In the genomic region with DNA sequence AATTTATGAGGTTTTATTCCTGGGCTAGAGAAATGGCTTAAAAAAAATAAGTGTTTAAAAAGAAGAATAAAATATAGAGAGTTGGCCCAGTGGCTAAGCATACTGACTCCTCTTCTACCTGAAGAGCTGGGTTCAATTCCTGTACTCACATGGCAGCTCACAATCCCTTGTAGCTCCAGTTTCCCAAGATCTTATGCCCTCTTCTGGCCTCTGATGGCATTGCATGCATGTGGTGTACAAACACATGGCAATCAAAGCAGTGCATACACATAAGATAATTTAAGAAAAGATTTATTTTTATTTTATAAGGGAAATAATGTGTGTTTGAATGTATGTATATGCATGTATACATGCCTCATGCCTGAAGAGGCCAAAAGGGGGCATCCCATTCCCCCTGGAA, we compare ENCODE assay signal across 11 mouse cellular contexts.
A peak's percentile ranks its signal among the peaks of the same experiment; 100 is the strongest.
DNase-seq lines count a peak whose midpoint lies in the region; ATAC-seq and TF ChIP-seq lines count a peak whose summit lies in the region.
"Had no signal": no experiment of that assay in that cellular context is flagged by ENCODE, and none has a peak within 500 bp of the region (broad histone marks: within the 10 kb centered on the region; RNA-seq: fewer than 3 reads in every experiment).

No protein-coding gene starts in this region.

- H3K4me3 ChIP-seq in hindbrain, embryonic 13.5 days = no peak overlapping the region
- H3K4me3 ChIP-seq in hindbrain, embryonic 16.5 days (ENCODE audit: low read length) = no peak overlapping the region
- H3K4me3 ChIP-seq in liver, postnatal 0 days (ENCODE audit: low read depth, low read length) = no peak overlapping the region
- no peak overlapping the region for H3K4me3 ChIP-seq in midbrain, embryonic 10.5 days
- H3K4me3 ChIP-seq: hindbrain, embryonic 15.5 days; liver, embryonic 13.5 days had no signal

- no peaks in the 10 kb centered on the region for H3K27me3 ChIP-seq in hindbrain, embryonic 13.5 days
- H3K27me3 ChIP-seq in hindbrain, embryonic 16.5 days (replicated peaks; ENCODE audit: control insufficient read depth, insufficient read depth, low read length) = no peaks in the 10 kb centered on the region
- H3K27me3 ChIP-seq in liver, postnatal 0 days (ENCODE audit: insufficient read depth, low read length) = no peaks in the 10 kb centered on the region
- no peaks in the 10 kb centered on the region for H3K27me3 ChIP-seq in midbrain, embryonic 10.5 days (ENCODE audit: low read depth, poor library complexity, severe bottlenecking)
- H3K27me3 ChIP-seq: hindbrain, embryonic 15.5 days; liver, embryonic 13.5 days had no signal

- no peak for TF ChIP-seq EP300 in liver, postnatal 0 days (IDR thresholded peaks at IDR 0.05; ENCODE audit: low read depth)

- TF ChIP-seq CTCF in liver, postnatal 0 days (IDR thresholded peaks at IDR 0.05; ENCODE audit: low read depth) = peak; percentile 63

- peaks cover 24% of the 10 kb centered on the region for H3K4me1 ChIP-seq in hindbrain, embryonic 13.5 days (replicated peaks)
- H3K4me1 ChIP-seq in hindbrain, embryonic 16.5 days (ENCODE audit: control insufficient read depth, insufficient read depth, low read depth, low read length) = no peaks in the 10 kb centered on the region
- H3K4me1 ChIP-seq in liver, postnatal 0 days (ENCODE audit: insufficient read depth) = no peaks in the 10 kb centered on the region
- H3K4me1 ChIP-seq in midbrain, embryonic 10.5 days = peaks cover 37% of the 10 kb centered on the region
- H3K4me1 ChIP-seq: liver, embryonic 13.5 days had no signal

- H3K4me2 ChIP-seq in hindbrain, embryonic 13.5 days = no peak overlapping the region
- no peak overlapping the region for H3K4me2 ChIP-seq in hindbrain, embryonic 16.5 days (ENCODE audit: low read length)
- no peak overlapping the region for H3K4me2 ChIP-seq in liver, postnatal 0 days (ENCODE audit: low read depth, low read length)
- H3K4me2 ChIP-seq: hindbrain, embryonic 15.5 days; liver, embryonic 13.5 days had no signal

- ATAC-seq in hindbrain, embryonic 13.5 days (ENCODE audit: low FRiP score) = no peak
- ATAC-seq in hindbrain, embryonic 16.5 days = no peak
- no peak for ATAC-seq in liver, postnatal 0 days
- no peak for ATAC-seq in megakaryocyte, adult 5-6 weeks (ENCODE audit: poor library complexity, severe bottlenecking)
- ATAC-seq: forebrain, embryonic 14.5 days had no signal

- peaks cover 36% of the 10 kb centered on the region for H3K36me3 ChIP-seq in hindbrain, embryonic 13.5 days
- peaks cover 10% of the 10 kb centered on the region for H3K36me3 ChIP-seq in hindbrain, embryonic 16.5 days (ENCODE audit: control insufficient read depth, insufficient read depth, low read length)
- peaks cover 44% of the 10 kb centered on the region for H3K36me3 ChIP-seq in liver, postnatal 0 days (replicated peaks; ENCODE audit: insufficient read depth, low read length)
- H3K36me3 ChIP-seq in midbrain, embryonic 10.5 days = peaks cover 84% of the 10 kb centered on the region

- no peaks in the 10 kb centered on the region for H3K9me3 ChIP-seq in hindbrain, embryonic 13.5 days
- H3K9me3 ChIP-seq in hindbrain, embryonic 16.5 days (ENCODE audit: control insufficient read depth, low read length) = no peaks in the 10 kb centered on the region
- no peaks in the 10 kb centered on the region for H3K9me3 ChIP-seq in liver, postnatal 0 days (ENCODE audit: low read length)
- H3K9me3 ChIP-seq in midbrain, embryonic 10.5 days (replicated peaks) = 0 out of 2 replicates have a peak, but pooled peaks cover 3% of the 10 kb centered on the region
- H3K9me3 ChIP-seq: hindbrain, embryonic 15.5 days; liver, embryonic 13.5 days had no signal

- H3K9ac ChIP-seq in hindbrain, embryonic 13.5 days = no peak overlapping the region
- H3K9ac ChIP-seq in hindbrain, embryonic 16.5 days (ENCODE audit: low read depth, low read length) = no peak overlapping the region
- H3K9ac ChIP-seq in liver, postnatal 0 days (replicated peaks) = no peak overlapping the region
- H3K9ac ChIP-seq: hindbrain, embryonic 15.5 days; liver, embryonic 13.5 days had no signal

- 0 out of 2 replicates have a peak overlapping the region, but pooled peaks have one; percentile 52 for H3K27ac ChIP-seq in hindbrain, embryonic 13.5 days
- no peak overlapping the region for H3K27ac ChIP-seq in hindbrain, embryonic 16.5 days (ENCODE audit: low read depth, low read length)
- no peak overlapping the region for H3K27ac ChIP-seq in liver, postnatal 0 days (ENCODE audit: low read depth)
- H3K27ac ChIP-seq in midbrain, embryonic 10.5 days (replicated peaks) = no peak overlapping the region
- H3K27ac ChIP-seq: hindbrain, embryonic 15.5 days; liver, embryonic 13.5 days had no signal

- DNase-seq in A20 (ENCODE audit: low read depth, low spot score) (peak; percentile 51), NIH3T3 (ENCODE audit: low read depth) (peak; percentile 34)
- DNase-seq in liver, postnatal 0 days = peak; percentile 23
- DNase-seq in right cerebral cortex, postnatal 36 days (ENCODE audit: low spot score in 2 of 2) = no peak
- DNase-seq in midbrain, embryonic 10.5 days (ENCODE audit: low spot score) = no peak
- DNase-seq: liver, embryonic 13.5 days had no signal

Comparison
In these comparisons a context has a peak if more than half of its experiments do, and no peak if none do; other contexts are left out.
1. DNase-seq: peak in A20 (single experiment), NIH3T3 (single experiment) and liver, postnatal 0 days (single experiment); none in right cerebral cortex, postnatal 36 days (0 of 2) and midbrain, embryonic 10.5 days (single experiment).